Mouse (Mus musculus) MEL-GATA-1-ER (cell line): ENCODE data around the gene Dhx36.

Experiments used
- DNase-seq: peaks from one replicate; pipeline ENCODE4 v3.0.0-alpha.2; 2012; ENCODE audit warnings: low read depth; ENCODE audit errors: extremely low read depth

Dhx36 gene

GRCm38 (mm10) chr3:62433675-62434074 lies 73.1 kb downstream of the Dhx36 start:
- DNase-seq, result no peak

- DNase-seq, result no peak
Observed at GRCm38 (mm10) chr3:62418387-62419138, 88.2 kb downstream of the Dhx36 start.
